Mouse (Mus musculus): ENCODE measurements at regions not wholly inside any gene's neighbourhood (a gene's known extent, or its start where the extent isn't known, plus 50 kb on each side); places are given as distances from the start of the nearest gene placed in this dataset.

DNA sequence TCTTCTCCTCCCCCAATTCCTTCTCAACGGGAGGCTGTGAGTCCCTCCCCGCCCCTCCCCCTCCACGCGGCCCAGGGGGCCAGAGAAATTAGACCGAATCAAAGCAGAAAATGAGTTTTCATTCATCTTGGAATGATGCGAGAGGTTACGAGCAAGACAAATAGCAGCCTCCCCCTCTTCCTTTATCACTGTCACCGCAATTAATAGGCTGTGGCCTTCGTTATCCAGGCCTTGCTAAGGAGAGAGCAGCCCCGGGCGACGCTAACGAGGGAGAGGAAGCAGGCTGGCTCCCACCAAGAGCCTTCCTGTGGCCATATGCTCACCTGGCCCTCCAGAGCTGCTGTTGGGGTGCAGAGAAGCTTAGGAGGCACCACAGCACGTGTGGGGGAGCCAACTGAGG, 61.8 kb upstream of the Lhx1 start:
- TF ChIP-seq CTCF (conservative IDR thresholded peaks at IDR 0.05; ENCODE audit: insufficient read depth, insufficient read length, low read depth, low read length) (no peak), POLR2A (IDR thresholded peaks at IDR 0.05; ENCODE audit: low read depth, low read length) (no peak)

Data from kidney, adult 2 months (tissue).